Comparison of ENCODE assay signal across 16 mouse cellular contexts in genomic region chr15:101082236-101082635, GRCm38 (mm10). TPM values are rescaled to one million over a fixed set of nuclear protein-coding genes. Genes with fewer than 3 reads are reported as not detected.
DNase-seq lines count a peak whose midpoint lies in the region; ATAC-seq and TF ChIP-seq lines count a peak whose summit lies in the region.
"Had no signal": no experiment of that assay in that cellular context is flagged by ENCODE, and none has a peak within 500 bp of the region (broad histone marks: within the 10 kb centered on the region; RNA-seq: fewer than 3 reads in every experiment).

No protein-coding gene starts in this region.

- intact Hi-C loops in heart, adult 2 months (cut with DNase I) = no loop called here

- no peak for ATAC-seq in heart, embryonic 11.5 days (replicated peaks; ENCODE audit: insufficient number of reproducible peaks, low FRiP score, low TSS enrichment)
- peak; percentile 53; the same call in 1 of the 2 replicates for ATAC-seq in limb, embryonic 12.5 days (ENCODE audit: insufficient number of reproducible peaks, insufficient read depth, low FRiP score, low TSS enrichment, low read depth)
- no peak for ATAC-seq in midbrain, embryonic 16.5 days
- ATAC-seq: CD4-positive, CD25-positive, alpha-beta regulatory T cell, adult 4 months; liver, embryonic 12.5 days had no signal

- TF ChIP-seq POLR2A in heart, adult 2 months (IDR thresholded peaks at IDR 0.05; ENCODE audit: insufficient read depth, low read depth, low read length) = 0 out of 2 replicates have a peak, but pooled peaks have one; percentile 24

- no peak overlapping the region for H3K4me2 ChIP-seq in heart, embryonic 11.5 days
- H3K4me2 ChIP-seq in limb, embryonic 12.5 days = peak overlapping the region; percentile 3; the same call in 1 of the 2 replicates
- H3K4me2 ChIP-seq in midbrain, embryonic 16.5 days (ENCODE audit: low read length) = no peak overlapping the region
- H3K4me2 ChIP-seq: hindbrain, embryonic 15.5 days; liver, embryonic 12.5 days had no signal

- no peak overlapping the region for H3K9ac ChIP-seq in heart, adult 2 months (ENCODE audit: low read depth, low read length)
- no peak overlapping the region for H3K9ac ChIP-seq in heart, embryonic 11.5 days (ENCODE audit: low read depth, low read length)
- no peak overlapping the region for H3K9ac ChIP-seq in limb, embryonic 12.5 days (replicated peaks)
- H3K9ac ChIP-seq in midbrain, embryonic 16.5 days (ENCODE audit: low read depth, low read length) = no peak overlapping the region
- H3K9ac ChIP-seq: hindbrain, embryonic 15.5 days; liver, embryonic 12.5 days had no signal

- DNase-seq in heart, adult 2 months = no peak
- DNase-seq in adipocyte (ENCODE audit: low spot score) = peak; percentile 31
- no peak for DNase-seq in cerebellum, postnatal 4 days (ENCODE audit: low spot score in 2 of 2)
- DNase-seq in thymus, postnatal 0 days (ENCODE audit: low spot score) = no peak
- DNase-seq: cerebellum, postnatal 25 days had no signal

- H3K27ac ChIP-seq in heart, adult 2 months = peak overlapping the region; percentile 18
- H3K27ac ChIP-seq in heart, embryonic 11.5 days (ENCODE audit: low read depth, low read length) = no peak overlapping the region
- peak overlapping the region; percentile 82 for H3K27ac ChIP-seq in limb, embryonic 12.5 days
- no peak overlapping the region for H3K27ac ChIP-seq in midbrain, embryonic 16.5 days (ENCODE audit: low read length)
- H3K27ac ChIP-seq: hindbrain, embryonic 15.5 days had no signal

- no peaks in the 10 kb centered on the region for H3K79me2 ChIP-seq in heart, adult 2 months (replicated peaks; ENCODE audit: control insufficient read depth, insufficient read depth, low read length)

- no peaks in the 10 kb centered on the region for H3K27me3 ChIP-seq in heart, adult 2 months (ENCODE audit: control insufficient read depth, insufficient read depth, low read length)
- H3K27me3 ChIP-seq in heart, embryonic 11.5 days (ENCODE audit: control insufficient read depth, insufficient read depth, low read length) = peaks cover 6% of the 10 kb centered on the region
- peaks cover 45% of the 10 kb centered on the region for H3K27me3 ChIP-seq in E14TG2a.4 (ENCODE audit: insufficient read depth, low read length)
- H3K27me3 ChIP-seq in limb, embryonic 12.5 days = no peaks in the 10 kb centered on the region
- H3K27me3 ChIP-seq in midbrain, embryonic 16.5 days (ENCODE audit: control insufficient read depth, insufficient read depth, low read depth, low read length) = peaks cover 4% of the 10 kb centered on the region; the same call in 1 of the 2 replicates
- H3K27me3 ChIP-seq: hindbrain, embryonic 15.5 days had no signal

- no peak overlapping the region for H3K4me3 ChIP-seq in heart, adult 2 months
- H3K4me3 ChIP-seq in heart, embryonic 11.5 days (ENCODE audit: low read depth, low read length) = no peak overlapping the region
- peak overlapping the region; percentile 17; the same call in 1 of the 2 replicates for H3K4me3 ChIP-seq in E14TG2a.4 (replicated peaks; ENCODE audit: low read length)
- no peak overlapping the region for H3K4me3 ChIP-seq in limb, embryonic 12.5 days (replicated peaks)
- no peak overlapping the region for H3K4me3 ChIP-seq in midbrain, embryonic 16.5 days (ENCODE audit: low read depth, low read length)
- H3K4me3 ChIP-seq: hindbrain, embryonic 15.5 days; liver, embryonic 12.5 days had no signal

- H3K4me1 ChIP-seq in heart, adult 2 months (ENCODE audit: control insufficient read depth, insufficient read depth, low read length) = peaks cover 8% of the 10 kb centered on the region
- H3K4me1 ChIP-seq in heart, embryonic 11.5 days (ENCODE audit: control insufficient read depth, insufficient read depth, low read length) = peaks cover 9% of the 10 kb centered on the region
- H3K4me1 ChIP-seq in E14TG2a.4 (replicated peaks; ENCODE audit: low read depth, low read length) = peaks cover 67% of the 10 kb centered on the region
- H3K4me1 ChIP-seq in limb, embryonic 12.5 days (replicated peaks) = peaks cover 45% of the 10 kb centered on the region
- H3K4me1 ChIP-seq in midbrain, embryonic 16.5 days (ENCODE audit: control insufficient read depth, insufficient read depth, low read length) = peaks cover 13% of the 10 kb centered on the region

- no peak for TF ChIP-seq CTCF in heart, adult 2 months (IDR thresholded peaks at IDR 0.05)
- TF ChIP-seq CTCF in E14TG2a.4 (conservative IDR thresholded peaks at IDR 0.05; ENCODE audit: low read length) = no peak

- no peaks in the 10 kb centered on the region for H3K9me3 ChIP-seq in heart, embryonic 11.5 days (replicated peaks; ENCODE audit: control insufficient read depth, low read length)
- H3K9me3 ChIP-seq in E14TG2a.4 (ENCODE audit: low read length) = no peaks in the 10 kb centered on the region
- H3K9me3 ChIP-seq in limb, embryonic 12.5 days = no peaks in the 10 kb centered on the region
- H3K9me3 ChIP-seq in midbrain, embryonic 16.5 days (replicated peaks; ENCODE audit: control insufficient read depth, low read length, poor library complexity, severe bottlenecking) = no peaks in the 10 kb centered on the region
- H3K9me3 ChIP-seq: hindbrain, embryonic 15.5 days; liver, embryonic 12.5 days had no signal

- 62% methylated on average over 4 of the region's 4 CpGs for WGBS in heart, adult 2 months
- WGBS in heart, embryonic 11.5 days (ENCODE audit: insufficient replicate concordance) = 53% methylated on average over 4 of the region's 4 CpGs
- WGBS in limb, embryonic 12.5 days = 38% methylated on average over 4 of the region's 4 CpGs
- WGBS in midbrain, embryonic 16.5 days = 60% methylated on average over 4 of the region's 4 CpGs

- TF ChIP-seq EP300 in heart, adult 2 months (IDR thresholded peaks at IDR 0.05; ENCODE audit: insufficient read depth, low read depth, low read length) = 0 out of 2 replicates have a peak, but pooled peaks have one; percentile 12

- H3K36me3 ChIP-seq in heart, adult 2 months (ENCODE audit: control insufficient read depth, insufficient read depth, low read length) = no peaks in the 10 kb centered on the region
- H3K36me3 ChIP-seq in heart, embryonic 11.5 days (ENCODE audit: control insufficient read depth, insufficient read depth, low read length) = no peaks in the 10 kb centered on the region
- no peaks in the 10 kb centered on the region for H3K36me3 ChIP-seq in E14TG2a.4 (ENCODE audit: insufficient read depth, low read length)
- H3K36me3 ChIP-seq in limb, embryonic 12.5 days = no peaks in the 10 kb centered on the region
- no peaks in the 10 kb centered on the region for H3K36me3 ChIP-seq in midbrain, embryonic 16.5 days (ENCODE audit: control insufficient read depth, insufficient read depth, low read length)
- H3K36me3 ChIP-seq: hindbrain, embryonic 15.5 days; liver, embryonic 12.5 days had no signal

RNA-seq across cellular contexts. Expression of gene Fignl2, which starts 3.9 kb away (rescaled TPM):
- 1 to 10 TPM in 1 of 2 experiments, under 1 TPM in 1; 0.86 to 1.3 TPM for total RNA-seq in heart, adult 2 months (2021)
- polyA plus RNA-seq in heart, adult 2 months (2012; rRNA removed) = 1.6 and 1.9 TPM in 2 replicates
- 0.30 and 0.33 TPM in 2 replicates for polyA plus RNA-seq in heart, embryonic 11.5 days (2014; fragmentation: Nextera tagmentation; extraction: Ambion mirVana)
- 0.38 and 0.56 TPM in 2 replicates for polyA plus RNA-seq in limb, embryonic 12.5 days (2016; fragmentation: Nextera tagmentation; extraction: Ambion mirVana)
- 0.04 TPM in 1 of 2 replicates, not detected in the other for polyA plus RNA-seq in midbrain, embryonic 16.5 days (2015; fragmentation: Nextera tagmentation; extraction: Ambion mirVana)
- polyA plus RNA-seq in thymus, postnatal 0 days (2015; fragmentation: Nextera tagmentation; extraction: Ambion mirVana) = 0.04 TPM in 2 replicates
- polyA plus RNA-seq: CD4-positive, CD25-positive, alpha-beta regulatory T cell, adult 4 months had no signal

RNA-seq across cellular contexts. Expression of gene Ankrd33, which starts 33.3 kb away (rescaled TPM):
- not detected for total RNA-seq in heart, adult 2 months (2021)
- not detected in 2 replicates for polyA plus RNA-seq in heart, adult 2 months (2012; rRNA removed)
- not detected in 2 replicates for polyA plus RNA-seq in heart, embryonic 11.5 days (2014; fragmentation: Nextera tagmentation; extraction: Ambion mirVana)
- not detected in 2 replicates for polyA plus RNA-seq in limb, embryonic 12.5 days (2016; fragmentation: Nextera tagmentation; extraction: Ambion mirVana)
- not detected in 2 replicates for polyA plus RNA-seq in midbrain, embryonic 16.5 days (2015; fragmentation: Nextera tagmentation; extraction: Ambion mirVana)
- not detected in 2 replicates for polyA plus RNA-seq in thymus, postnatal 0 days (2015; fragmentation: Nextera tagmentation; extraction: Ambion mirVana)
- total RNA-seq: heart, adult 18-20 months; layer of hippocampus, postnatal 14 days had no signal
- polyA plus RNA-seq: CD4-positive, CD25-positive, alpha-beta regulatory T cell, adult 4 months; forebrain, embryonic 11.5 days; hindbrain, embryonic 15.5 days; kidney, embryonic 14.5 days; liver, embryonic 12.5 days had no signal

RNA-seq across cellular contexts. Expression of gene Gm47841, which starts 35.0 kb away (rescaled TPM):
- not detected for total RNA-seq in heart, adult 2 months (2021)
- not detected in 2 replicates for polyA plus RNA-seq in heart, adult 2 months (2012; rRNA removed)
- polyA plus RNA-seq in heart, embryonic 11.5 days (2014; fragmentation: Nextera tagmentation; extraction: Ambion mirVana) = not detected in 2 replicates
- polyA plus RNA-seq in limb, embryonic 12.5 days (2016; fragmentation: Nextera tagmentation; extraction: Ambion mirVana) = not detected in 2 replicates
- polyA plus RNA-seq in midbrain, embryonic 16.5 days (2015; fragmentation: Nextera tagmentation; extraction: Ambion mirVana) = not detected in 2 replicates
- not detected in 2 replicates for polyA plus RNA-seq in thymus, postnatal 0 days (2015; fragmentation: Nextera tagmentation; extraction: Ambion mirVana)
- total RNA-seq: heart, adult 18-20 months; layer of hippocampus, postnatal 14 days had no signal
- polyA plus RNA-seq: CD4-positive, CD25-positive, alpha-beta regulatory T cell, adult 4 months; forebrain, embryonic 11.5 days; hindbrain, embryonic 15.5 days; kidney, embryonic 14.5 days; liver, embryonic 12.5 days had no signal

RNA-seq across cellular contexts. Expression of gene Acvrl1, which starts 46.1 kb away (rescaled TPM):
- total RNA-seq in heart, adult 2 months (2021) = 10 to 100 TPM; 24.1 to 29.5 TPM
- 35.0 and 39.7 TPM in 2 replicates for polyA plus RNA-seq in heart, adult 2 months (2012; rRNA removed)
- polyA plus RNA-seq in heart, embryonic 11.5 days (2014; fragmentation: Nextera tagmentation; extraction: Ambion mirVana) = 1.5 and 2.0 TPM in 2 replicates
- 7.3 and 7.4 TPM in 2 replicates for polyA plus RNA-seq in limb, embryonic 12.5 days (2016; fragmentation: Nextera tagmentation; extraction: Ambion mirVana)
- polyA plus RNA-seq in midbrain, embryonic 16.5 days (2015; fragmentation: Nextera tagmentation; extraction: Ambion mirVana) = 8.0 and 10.6 TPM in 2 replicates
- 5.8 and 6.5 TPM in 2 replicates for polyA plus RNA-seq in thymus, postnatal 0 days (2015; fragmentation: Nextera tagmentation; extraction: Ambion mirVana)

Comparison
In these comparisons a context has a peak if more than half of its experiments do, and no peak if none do; other contexts are left out.
1. H3K27ac ChIP-seq: peak in heart, adult 2 months (single experiment) and limb, embryonic 12.5 days (single experiment); none in heart, embryonic 11.5 days (single experiment) and midbrain, embryonic 16.5 days (single experiment).